Mouse (Mus musculus) neural tube, embryonic 13.5 days (tissue): ENCODE results near the gene 4632433K11Rik. TPM values are rescaled to one million over a fixed set of nuclear protein-coding genes. Genes with fewer than 3 reads are reported as not detected.
A peak's percentile ranks its signal among the peaks of the same experiment; 100 is the strongest.
"Not testable (repeated sequence)": the region's sequence is repeated elsewhere in the genome, so short reads cannot be mapped to it uniquely, and the experiment has no call there.

Experiments
- ATAC-seq: fragments of 200-750 bp; cut with Nextera tagmentation; 2 replicates; pipeline ENCODE4 v1.8.0; 2017; ENCODE audit warnings: low read depth, mild to moderate bottlenecking, moderate TSS enrichment, moderate library complexity
- H3K27ac ChIP-seq: fragments of 300-500 bp; sonication (generic); replicated peaks from 2 replicates; pipeline ENCODE4 v1.5.1; 2015; ENCODE audit warnings: moderate library complexity, mild to moderate bottlenecking, inconsistent platforms
- H3K27me3 ChIP-seq: fragments of 300-500 bp; sonication (generic); 2 replicates; pipeline ENCODE4 v1.6.1; 2015; ENCODE audit warnings: mild to moderate bottlenecking, inconsistent platforms
- H3K36me3 ChIP-seq: fragments of 300-500 bp; sonication (generic); 2 replicates; pipeline ENCODE4 v1.6.1; 2015; ENCODE audit warnings: mild to moderate bottlenecking, inconsistent platforms
- H3K4me1 ChIP-seq: fragments of 300-500 bp; sonication (generic); replicated peaks from 2 replicates; pipeline ENCODE4 v1.6.1; 2015; ENCODE audit warnings: inconsistent platforms
- H3K4me2 ChIP-seq: fragments of 300-500 bp; sonication (generic); 2 replicates; pipeline ENCODE4 v1.6.1; 2015; ENCODE audit warnings: inconsistent platforms, mild to moderate bottlenecking, moderate library complexity
- H3K4me3 ChIP-seq: fragments of 300-500 bp; sonication (generic); 2 replicates; pipeline ENCODE4 v1.5.1; 2015; ENCODE audit warnings: mild to moderate bottlenecking, inconsistent platforms
- H3K9ac ChIP-seq: fragments of 300-500 bp; sonication (generic); 2 replicates; pipeline ENCODE4 v1.6.1; 2015; ENCODE audit warnings: moderate library complexity, mild to moderate bottlenecking, inconsistent platforms
- H3K9me3 ChIP-seq: fragments of 300-500 bp; sonication (generic); 2 replicates; pipeline ENCODE4 v1.6.1; 2016; ENCODE audit warnings: inconsistent platforms
- WGBS: fragments of 180-500 bp; shearing (Covaris S2); methylation state at CpG from one replicate; pipeline ENCODE4 v1.1.7; 2015; 5-methylcytosine and 5-hydroxymethylcytosine counted together
- polyA plus RNA-seq: library from polyadenylated mRNA; unstranded; fragments of >200 nt; fragmentation: Nextera tagmentation; extraction: Ambion mirVana; gene quantifications from 2 replicates; pipeline ENCODE4 v1.2.1, GENCODE M21; 2015

The 4632433K11Rik gene
- polyA plus RNA-seq, 1 experiment from 2014 or later = not detected

DNA sequence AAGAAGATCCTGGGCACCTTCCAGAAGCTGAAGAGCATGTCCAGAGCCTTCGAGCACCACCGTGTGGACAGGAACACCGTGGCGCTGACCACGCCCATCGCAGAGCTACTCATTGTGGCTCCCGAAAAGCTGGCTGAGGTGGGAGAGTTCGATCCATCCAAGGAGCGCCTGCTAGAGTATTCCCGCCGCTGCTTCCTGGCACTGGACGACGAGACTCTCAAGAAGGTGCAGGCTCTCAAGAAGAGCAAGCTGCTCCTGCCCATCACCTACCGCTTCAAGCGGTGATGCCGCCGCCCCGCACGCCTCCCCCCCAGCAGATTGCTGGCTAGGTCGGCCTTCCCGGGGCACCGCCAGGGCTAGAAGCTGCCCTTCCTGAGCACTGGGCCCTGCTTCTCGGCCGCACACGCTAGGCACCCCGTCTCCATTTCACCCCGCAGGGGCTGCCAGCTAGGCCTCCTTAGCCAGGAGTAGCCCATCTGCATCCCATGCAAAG lies 26.4 kb downstream of the 4632433K11Rik start:
- peak; percentile 0; the same call in 1 of the 2 replicates for ATAC-seq
- peaks cover 72% of the 10 kb centered on the region for H3K4me1 ChIP-seq
- H3K27ac ChIP-seq = peak overlapping the region; percentile 99
- no peaks in the 10 kb centered on the region for H3K36me3 ChIP-seq
- peaks cover 34% of the 10 kb centered on the region for H3K27me3 ChIP-seq
- H3K4me2 ChIP-seq = peak overlapping the region; percentile 97
- WGBS = 2% methylated on average over 27 of the region's 27 CpGs
- H3K4me3 ChIP-seq = peak overlapping the region; percentile 82
- H3K9ac ChIP-seq = peak overlapping the region; percentile 88
- no peaks in the 10 kb centered on the region for H3K9me3 ChIP-seq

DNA sequence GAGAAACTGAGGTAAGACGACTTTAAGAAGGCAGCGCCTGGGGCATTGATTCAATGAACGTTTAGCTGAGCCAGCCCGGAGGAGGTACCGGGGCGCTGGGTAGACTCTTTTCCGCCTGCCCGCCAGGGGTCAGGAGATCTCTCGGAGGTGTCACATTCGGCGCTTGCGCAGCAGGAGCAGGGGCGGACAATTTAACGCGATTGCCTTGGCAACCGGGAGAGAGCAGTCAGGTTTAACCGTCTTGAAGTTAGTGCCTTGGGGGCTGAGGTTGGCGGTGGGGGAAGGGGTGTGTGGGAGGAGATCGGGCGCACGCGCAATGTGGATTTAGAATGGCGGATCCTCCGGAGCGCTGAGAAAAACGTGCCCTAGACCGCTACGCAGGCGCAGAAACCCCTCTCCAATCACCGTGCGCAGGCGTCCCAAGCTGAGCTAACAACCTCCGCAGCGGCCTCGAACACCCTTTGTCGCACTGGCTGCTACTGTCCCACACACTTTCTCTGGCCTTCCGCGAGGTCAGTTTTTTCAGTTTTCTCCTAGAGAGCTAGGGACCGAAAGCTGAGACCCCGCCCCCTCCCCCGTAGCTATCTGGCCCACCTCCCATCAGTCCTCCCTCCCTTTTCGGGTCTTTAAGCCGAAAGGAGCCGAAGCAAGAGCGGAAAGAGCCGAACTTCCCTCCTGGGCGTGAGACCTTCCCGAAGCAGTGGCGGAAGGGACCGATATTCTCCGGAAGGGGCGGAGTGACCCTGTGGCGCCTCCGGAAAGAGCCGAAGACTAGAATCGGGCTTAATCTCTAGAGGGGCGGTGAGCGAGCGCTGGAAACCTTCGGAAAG lies 27.2 kb downstream of the 4632433K11Rik start:
- Histone ChIP-seq H3K9ac (peak overlapping the region; percentile 88), H3K4me3 (peak overlapping the region; percentile 82), H3K4me2 (peak overlapping the region; percentile 97), H3K27me3 (peaks cover 25% of the 10 kb centered on the region), H3K36me3 (peaks cover 5% of the 10 kb centered on the region; the same call in 1 of the 2 replicates), H3K27ac (peak overlapping the region; percentile 99), H3K9me3 (no peaks in the 10 kb centered on the region), H3K4me1 (peaks cover 76% of the 10 kb centered on the region)
- ATAC-seq = peak; percentile 90
- WGBS = under 1% methylated on average over 60 of the region's 60 CpGs

DNA sequence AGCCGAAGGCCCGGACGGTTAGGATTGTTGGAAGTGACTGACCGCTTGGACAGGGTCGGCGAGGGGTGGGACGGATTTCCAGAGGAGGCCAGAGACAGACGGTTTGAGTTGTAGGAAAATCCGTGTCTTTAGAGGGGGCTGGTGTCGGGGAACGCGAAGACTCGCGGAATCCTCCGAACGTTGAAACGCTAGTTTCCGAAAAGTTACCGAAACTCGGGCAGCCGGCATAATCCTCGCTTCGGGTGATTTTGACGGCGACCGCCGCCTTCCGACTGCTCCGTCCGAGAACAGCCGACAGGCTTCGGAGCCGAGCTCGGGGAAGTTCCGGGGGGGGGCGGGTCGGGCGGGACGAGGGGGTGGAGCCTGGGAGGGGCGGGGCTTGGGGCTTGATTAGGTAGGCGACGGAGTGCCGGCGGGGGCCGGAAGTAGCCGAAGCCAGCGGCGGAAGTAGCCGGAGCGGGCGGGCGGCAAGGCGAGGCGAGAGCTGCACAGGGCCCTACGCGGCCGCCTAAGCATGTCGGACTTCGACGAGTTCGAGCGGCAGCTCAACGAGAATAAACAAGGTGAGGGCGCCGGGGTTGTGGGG lies 27.9 kb downstream of the 4632433K11Rik start, which contains the start of gene U2af2:
Gene U2af2 (plus strand): TSS at position 370 of the 586 bp plus-strand sequence.
- Histone ChIP-seq H3K4me1 (peaks cover 71% of the 10 kb centered on the region), H3K4me3 (peak within 1 kb of the TSS; percentile 82), H3K4me2 (peak within 1 kb of the TSS; percentile 97), H3K9me3 (no peaks in the 10 kb centered on the region), H3K36me3 (peaks cover 12% of the 10 kb centered on the region), H3K27me3 (peaks cover 20% of the 10 kb centered on the region), H3K9ac (peak within 1 kb of the TSS; percentile 88), H3K27ac (peak within 1 kb of the TSS; percentile 99)
- WGBS = under 1% methylated on average over 63 of the region's 65 CpGs
- peak; percentile 77 for ATAC-seq

DNA sequence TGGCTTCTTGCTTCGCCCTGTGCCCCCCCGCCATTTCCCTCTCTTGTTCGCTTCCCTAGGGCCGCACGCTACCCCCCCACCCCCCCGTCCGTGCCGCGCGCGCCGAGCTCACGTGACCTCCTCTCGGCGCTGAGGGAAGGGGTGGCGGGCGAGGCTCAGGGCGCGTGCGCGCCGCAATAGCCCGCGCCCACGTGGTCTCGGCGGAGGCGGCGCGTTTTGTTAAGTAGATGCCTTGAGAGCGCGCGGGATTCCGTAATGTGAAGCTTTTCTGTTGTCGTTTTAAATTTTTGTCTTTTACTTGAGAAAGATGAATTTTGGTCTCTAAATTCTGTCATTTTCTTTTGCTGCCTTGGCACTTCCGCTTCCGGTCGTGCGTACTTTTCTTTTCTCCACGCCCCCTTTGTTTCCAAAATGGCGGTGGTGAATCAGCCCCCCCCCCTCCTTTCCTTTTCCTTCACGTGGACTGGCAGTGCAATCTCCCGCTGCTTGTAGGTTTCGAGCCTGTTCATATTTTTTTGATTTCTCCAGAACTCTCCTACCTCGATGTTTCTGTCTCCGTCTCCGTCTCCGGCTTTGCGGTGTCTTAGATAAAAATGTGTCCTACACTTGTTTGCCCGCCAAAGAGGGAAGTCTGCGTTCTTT lies 28.6 kb downstream of the 4632433K11Rik start:
- WGBS = under 1% methylated on average over 46 of the region's 51 CpGs
- peak overlapping the region; percentile 99 for H3K27ac ChIP-seq
- peak overlapping the region; percentile 82 for H3K4me3 ChIP-seq
- H3K9ac ChIP-seq = peak overlapping the region; percentile 88
- H3K36me3 ChIP-seq = peaks cover 18% of the 10 kb centered on the region
- peak overlapping the region; percentile 97 for H3K4me2 ChIP-seq
- H3K4me1 ChIP-seq = peaks cover 65% of the 10 kb centered on the region
- H3K27me3 ChIP-seq = peaks cover 14% of the 10 kb centered on the region
- ATAC-seq = peak; percentile 28
- no peaks in the 10 kb centered on the region for H3K9me3 ChIP-seq

DNA sequence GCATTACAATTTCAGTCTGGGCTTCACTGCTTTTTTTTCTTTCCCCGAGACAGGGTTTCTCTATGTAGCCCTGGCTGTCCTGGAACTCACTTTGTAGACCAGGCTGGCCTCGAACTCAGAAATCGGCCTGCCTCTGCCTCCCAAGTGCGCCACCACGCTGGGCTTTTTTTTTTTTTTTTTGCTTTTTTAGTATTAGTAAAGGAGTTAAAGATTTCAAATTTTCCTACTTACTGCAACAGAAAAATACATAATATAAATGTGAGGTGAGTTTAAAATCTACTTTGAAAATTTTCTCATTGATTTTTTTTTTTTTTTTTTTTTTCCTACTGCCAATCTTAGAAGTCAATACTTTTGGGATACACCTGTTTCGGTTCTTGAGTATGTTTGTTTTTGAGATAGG lies 31.0 kb downstream of the 4632433K11Rik start:
- Histone ChIP-seq H3K36me3 (peaks cover 42% of the 10 kb centered on the region), H3K9ac (no peak overlapping the region), H3K9me3 (no peaks in the 10 kb centered on the region), H3K27me3 (no peaks in the 10 kb centered on the region), H3K4me1 (peaks cover 41% of the 10 kb centered on the region), H3K4me2 (no peak overlapping the region), H3K27ac (no peak overlapping the region), H3K4me3 (no peak overlapping the region)
- ATAC-seq = no peak
- WGBS = 92% methylated on average over 6 of the region's 6 CpGs

DNA sequence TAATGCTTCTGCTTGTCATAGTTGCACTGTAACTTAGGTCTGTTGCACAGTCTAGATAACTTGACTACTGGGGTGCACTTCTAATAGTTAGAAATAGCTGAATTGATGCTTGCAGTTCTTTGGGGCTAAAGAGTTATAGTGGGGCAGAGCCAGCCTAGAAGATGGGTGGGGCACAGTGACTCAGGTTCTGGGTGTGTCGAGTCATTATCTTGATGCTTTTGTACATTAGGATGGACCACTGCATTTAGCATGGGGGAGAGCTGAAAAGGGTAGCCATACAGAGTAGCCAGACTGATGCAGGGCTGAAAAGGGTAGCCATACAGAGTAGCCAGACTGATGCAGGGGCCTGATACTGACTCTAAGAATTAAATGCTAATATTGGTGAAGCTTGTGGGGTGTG lies 39.7 kb downstream of the 4632433K11Rik start:
- 94% methylated on average over 1 of the region's 1 CpGs for whole genome bisulfite sequencing
- Histone ChIP-seq H3K27me3 (no peaks in the 10 kb centered on the region), H3K9ac (no peak overlapping the region), H3K9me3 (no peaks in the 10 kb centered on the region), H3K4me1 (0 out of 2 replicates have a peak, but pooled peaks cover under 1% of the 10 kb centered on the region), H3K27ac (no peak overlapping the region), H3K36me3 (peaks cover 95% of the 10 kb centered on the region), H3K4me3 (no peak overlapping the region), H3K4me2 (no peak overlapping the region)
- no peak for ATAC-seq

DNA sequence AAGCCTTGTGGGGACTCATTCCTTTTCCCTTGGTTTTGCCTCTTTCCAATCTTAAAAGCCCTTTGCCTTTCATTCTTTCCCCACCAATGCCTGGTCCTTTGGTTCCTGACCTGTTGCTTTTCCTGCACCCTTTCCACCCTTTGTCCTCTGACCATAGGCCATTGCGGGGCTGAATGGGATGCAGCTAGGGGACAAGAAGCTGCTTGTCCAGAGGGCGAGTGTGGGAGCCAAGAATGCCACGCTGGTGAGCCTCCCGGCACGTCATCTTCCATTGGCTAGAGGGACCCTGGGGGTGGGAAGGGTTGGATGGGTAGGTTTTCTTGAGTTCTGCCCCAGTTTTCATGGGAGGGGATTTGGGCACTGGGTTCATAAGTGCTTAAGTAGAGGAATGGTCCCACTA lies 41.1 kb downstream of the 4632433K11Rik start:
- Histone ChIP-seq H3K36me3 (peaks cover 88% of the 10 kb centered on the region), H3K4me1 (0 out of 2 replicates have a peak, but pooled peaks cover 5% of the 10 kb centered on the region), H3K9me3 (no peaks in the 10 kb centered on the region), H3K4me2 (no peak overlapping the region), H3K9ac (no peak overlapping the region), H3K4me3 (no peak overlapping the region), H3K27me3 (no peaks in the 10 kb centered on the region), H3K27ac (no peak overlapping the region)
- WGBS = 88% methylated on average over 5 of the region's 5 CpGs
- ATAC-seq = no peak

DNA sequence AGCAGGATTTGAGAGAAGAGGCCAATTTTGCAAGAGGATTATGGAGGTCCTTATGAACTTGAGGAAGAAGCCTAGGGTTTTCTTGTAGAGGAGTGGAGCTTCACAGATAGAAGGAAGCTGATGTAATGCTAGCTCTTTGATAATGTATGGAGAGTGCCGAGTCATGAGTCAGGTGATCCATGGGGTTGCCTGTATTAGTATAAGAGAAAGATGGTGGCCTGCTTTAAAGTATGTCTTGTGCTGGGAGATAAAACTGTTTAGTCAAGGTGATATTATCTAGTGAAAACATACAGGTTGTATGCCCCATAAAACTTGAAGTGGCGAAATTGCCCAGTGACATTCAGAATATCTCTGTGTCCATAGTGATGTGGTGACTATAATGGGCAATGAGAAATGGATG lies 43.0 kb downstream of the 4632433K11Rik start:
- Histone ChIP-seq H3K27ac (no peak overlapping the region), H3K36me3 (peaks cover 69% of the 10 kb centered on the region), H3K27me3 (no peaks in the 10 kb centered on the region), H3K4me3 (no peak overlapping the region), H3K9ac (no peak overlapping the region), H3K4me2 (no peak overlapping the region), H3K9me3 (no peaks in the 10 kb centered on the region), H3K4me1 (peaks cover 19% of the 10 kb centered on the region)
- WGBS = 92% methylated on average over 2 of the region's 2 CpGs
- ATAC-seq = no peak

DNA sequence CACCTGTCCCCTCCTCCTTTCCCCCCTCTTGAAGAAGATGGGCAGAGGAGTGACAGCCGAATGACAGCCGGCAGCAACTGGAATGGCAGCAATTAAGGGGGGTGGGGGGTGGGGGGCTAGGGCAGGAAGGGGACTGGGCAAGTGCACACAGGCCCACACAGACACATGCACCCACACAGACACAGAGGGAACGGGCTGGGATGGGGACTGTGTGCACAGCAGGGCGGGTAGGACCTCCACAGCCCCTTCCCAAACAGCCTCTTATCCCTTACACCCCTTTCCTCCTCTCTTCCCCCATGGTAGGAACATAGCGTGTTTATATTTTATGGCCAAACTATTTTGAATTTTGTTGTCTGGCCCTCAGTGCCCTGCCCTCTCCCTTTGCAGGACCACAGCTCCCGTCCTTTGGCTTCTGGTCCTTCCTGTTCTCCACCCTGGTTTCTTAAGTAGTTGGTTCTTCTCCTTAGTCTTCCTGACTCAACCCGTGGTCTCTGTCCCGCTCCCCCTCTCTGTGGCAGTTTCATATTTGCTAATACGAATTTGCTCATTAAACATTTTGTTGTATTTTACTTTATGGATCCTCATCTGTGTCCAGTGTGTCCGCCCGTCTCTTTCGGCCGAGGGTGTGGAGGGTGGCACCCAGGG lies 45.6 kb downstream of the 4632433K11Rik start:
- H3K9me3 ChIP-seq = not testable (repeated sequence)

DNA sequence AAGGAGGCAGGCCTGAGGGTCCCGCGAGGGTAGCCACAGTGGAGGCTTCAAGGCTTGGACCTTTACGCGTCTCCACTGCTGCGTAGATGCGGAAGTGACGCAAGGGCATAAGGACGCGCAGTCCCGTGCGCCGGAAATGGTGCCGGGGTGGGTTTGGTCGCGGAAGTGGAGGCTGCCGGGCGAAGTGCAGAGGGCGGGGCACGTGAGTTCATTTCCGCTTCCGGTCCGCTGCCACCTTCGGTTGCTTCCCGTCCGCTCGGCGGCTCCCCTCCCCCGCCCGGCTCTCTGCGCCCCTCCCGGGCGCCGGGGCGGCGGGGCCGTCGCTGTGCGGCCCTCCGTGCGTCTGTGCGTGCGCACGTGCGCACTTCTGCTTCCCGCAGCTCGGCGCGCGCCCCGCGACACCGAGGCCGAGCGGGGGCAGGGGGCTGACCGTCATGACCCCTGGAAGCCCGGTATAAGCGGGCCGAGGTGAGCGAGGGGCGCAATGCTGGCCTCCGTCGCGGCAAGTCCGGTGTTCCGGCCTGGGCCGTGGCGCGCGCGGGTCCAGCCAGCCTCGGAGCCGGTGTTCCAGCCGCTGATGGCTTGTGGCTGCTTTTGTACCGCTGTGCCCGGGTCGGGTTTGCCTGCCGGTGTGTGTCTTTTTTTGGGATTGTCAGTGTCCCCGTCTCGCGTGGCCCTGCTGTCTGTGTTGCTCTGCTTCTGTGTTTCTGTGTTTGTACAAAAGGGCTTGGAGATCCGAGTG lies 46.3 kb downstream of the 4632433K11Rik start, which contains the start of gene Epn1:
Gene Epn1 (plus strand): TSS at position 226 of the 742 bp plus-strand sequence.
- Histone ChIP-seq H3K36me3 (peaks cover 54% of the 10 kb centered on the region), H3K27me3 (no peaks in the 10 kb centered on the region), H3K4me3 (peak within 1 kb of the TSS; percentile 99), H3K9ac (peak within 1 kb of the TSS; percentile 99), H3K27ac (peak within 1 kb of the TSS; percentile 93), H3K4me1 (peaks cover 37% of the 10 kb centered on the region), H3K4me2 (peak within 1 kb of the TSS; percentile 93), H3K9me3 (no peaks in the 10 kb centered on the region)
- under 1% methylated on average over 79 of the region's 81 CpGs for WGBS
- ATAC-seq = peak; percentile 98

More for the DNA sequence above, 45.6 kb downstream of the 4632433K11Rik start:
- peaks cover 37% of the 10 kb centered on the region for H3K4me1 ChIP-seq
- H3K36me3 ChIP-seq = peaks cover 54% of the 10 kb centered on the region
- peak overlapping the region; percentile 93 for H3K27ac ChIP-seq
- peak overlapping the region; percentile 99 for H3K4me3 ChIP-seq
- H3K9ac ChIP-seq = peak overlapping the region; percentile 99
- peak; percentile 54 for ATAC-seq
- WGBS = 47% methylated on average over 10 of the region's 13 CpGs
- peak overlapping the region; percentile 93 for H3K4me2 ChIP-seq
- not testable (repeated sequence) for H3K27me3 ChIP-seq

DNA sequence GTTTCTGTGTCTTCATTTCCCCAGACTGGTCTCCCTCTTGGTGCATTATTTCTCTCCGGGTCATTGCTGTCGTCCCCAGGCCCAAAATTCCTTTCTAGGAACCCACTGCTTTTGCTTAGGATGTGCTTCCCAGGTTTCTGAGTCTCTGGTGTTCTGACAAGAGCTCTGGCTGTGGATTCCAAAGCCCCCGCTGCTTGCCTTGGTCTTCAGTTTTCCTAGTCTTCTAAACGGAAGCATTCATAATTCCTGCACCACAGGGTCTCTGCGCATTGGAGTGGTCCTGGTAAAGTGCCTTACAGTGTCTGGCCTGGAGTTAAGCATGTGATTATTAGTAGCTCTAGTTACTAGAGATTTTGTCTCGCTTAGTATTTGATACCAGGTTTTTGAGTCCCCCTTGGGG lies 46.9 kb downstream of the 4632433K11Rik start:
- Histone ChIP-seq H3K4me2 (peak overlapping the region; percentile 93), H3K4me3 (peak overlapping the region; percentile 99), H3K36me3 (peaks cover 56% of the 10 kb centered on the region), H3K27ac (peak overlapping the region; percentile 93), H3K9me3 (no peaks in the 10 kb centered on the region), H3K4me1 (peaks cover 37% of the 10 kb centered on the region), H3K9ac (peak overlapping the region; percentile 99), H3K27me3 (no peaks in the 10 kb centered on the region)
- 19% methylated on average over 6 of the region's 6 CpGs for WGBS
- ATAC-seq = no peak
